Mouse (Mus musculus) activated CD4-positive, CD25-positive, alpha-beta regulatory T cell, adult 4 months (primary cell): ENCODE measurements around the gene Dcpp1. TPM values are rescaled to one million over a fixed set of nuclear protein-coding genes. Genes with fewer than 3 reads are reported as not detected.

Source experiments
- ATAC-seq: one replicate; pipeline ENCODE4 v1.8.0; 2017
- polyA plus RNA-seq, 2 experiments: library from polyadenylated mRNA; unstranded; fragments of 100-300 nt; shearing (Covaris generic); gene quantifications; one replicate each; pipeline ENCODE4 v1.2.1; 2017

Dcpp1 gene
- polyA plus RNA-seq, 2 experiments from 2014 or later: not detected

DNA sequence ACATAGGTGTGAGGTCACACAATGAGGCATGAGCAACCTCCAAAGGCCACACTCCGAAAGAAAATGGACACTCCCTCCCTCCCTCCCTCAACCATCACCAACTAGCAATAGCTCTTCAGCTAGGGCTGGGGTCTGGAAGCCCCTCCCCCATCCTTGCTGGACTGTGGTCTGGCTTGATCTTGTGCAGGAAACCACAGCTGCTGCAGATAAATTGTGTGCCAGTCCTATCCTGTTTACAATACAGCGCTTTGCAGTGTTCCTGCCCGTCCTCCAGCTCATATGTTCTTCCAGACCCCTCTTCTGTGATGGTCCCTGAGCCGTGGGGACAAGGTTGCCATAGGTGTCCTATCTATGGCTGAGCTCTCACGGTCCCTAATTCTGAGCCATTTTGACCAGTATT lies 50.5 kb downstream of the Dcpp1 start:
- ATAC-seq: no peak

Other genes starting within 250 kb of the Dcpp1 start
- 1 to 10 TPM; 1.0 to 2.0 TPM for gene Mmp25, start 235.6 kb upstream of the Dcpp1 start, polyA plus RNA-seq
- under 1 TPM in 1 of 2 experiments, not detected in 1; 0.49 TPM for gene Bicdl2, start 220.4 kb upstream of the Dcpp1 start, polyA plus RNA-seq
- gene Hcfc1r1, start 207.3 kb upstream of the Dcpp1 start, polyA plus RNA-seq: 10 to 100 TPM; 62.9 to 71.5 TPM
- 10 to 100 TPM; 35.6 to 37.7 TPM for gene Thoc6, start 207.0 kb upstream of the Dcpp1 start, polyA plus RNA-seq
- gene Tnfrsf12a, start 203.4 kb upstream of the Dcpp1 start, polyA plus RNA-seq: 1 to 10 TPM; 5.6 to 6.5 TPM
- gene Cldn6, start 201.6 kb upstream of the Dcpp1 start, polyA plus RNA-seq: not detected
- gene Cldn9, start 196.8 kb upstream of the Dcpp1 start, polyA plus RNA-seq: not detected
- gene 1520401A03Rik, start 158.1 kb upstream of the Dcpp1 start, polyA plus RNA-seq: not detected
- gene Pkmyt1, start 154.5 kb upstream of the Dcpp1 start, polyA plus RNA-seq: 10 to 100 TPM; 12.2 to 13.0 TPM
- 1 to 10 TPM in 1 of 2 experiments, under 1 TPM in 1; 0.91 to 2.7 TPM for gene Paqr4, start 140.0 kb upstream of the Dcpp1 start, polyA plus RNA-seq
- gene Kremen2, start 135.0 kb upstream of the Dcpp1 start, polyA plus RNA-seq: 1 to 10 TPM in 1 of 2 experiments, under 1 TPM in 1; 0.71 to 1.2 TPM
- 10 to 100 TPM; 13.2 to 13.3 TPM for gene Flywch1, start 109.3 kb upstream of the Dcpp1 start, polyA plus RNA-seq
- 1 to 10 TPM; 2.2 to 3.2 TPM for gene Flywch2, start 94.8 kb upstream of the Dcpp1 start, polyA plus RNA-seq
- 100 to 1,000 TPM; 234 to 326 TPM for gene Srrm2, start 90.3 kb upstream of the Dcpp1 start, polyA plus RNA-seq
- 100 to 1,000 TPM; 686 to 746 TPM for gene Elob, start 51.7 kb upstream of the Dcpp1 start, polyA plus RNA-seq
- 1 to 10 TPM; 1.1 to 2.4 TPM for gene Prss33, start 44.8 kb upstream of the Dcpp1 start, polyA plus RNA-seq
- 1 to 10 TPM in 1 of 2 experiments, not detected in 1; 2.6 TPM for gene Prss32, start 37.0 kb upstream of the Dcpp1 start, polyA plus RNA-seq
- gene Prss41, start 36.7 kb upstream of the Dcpp1 start, polyA plus RNA-seq: 10 to 100 TPM in 1 of 2 experiments, 1 to 10 TPM in 1; 6.4 to 10.5 TPM
- gene Prss21, start 12.8 kb upstream of the Dcpp1 start, polyA plus RNA-seq: not detected
- not detected for gene Dcpp2, start within 50 bp of the Dcpp1 start, polyA plus RNA-seq
- gene Dcpp3, start 36.6 kb downstream of the Dcpp1 start, polyA plus RNA-seq: not detected
- not detected for gene Sbp, start 60.8 kb downstream of the Dcpp1 start, polyA plus RNA-seq
- gene Sbpl, start 74.4 kb downstream of the Dcpp1 start, polyA plus RNA-seq: not detected
- under 1 TPM in 1 of 2 experiments, not detected in 1; 0.73 TPM for gene Prss30, start 99.7 kb downstream of the Dcpp1 start, polyA plus RNA-seq
- not detected for gene Prss22, start 117.2 kb downstream of the Dcpp1 start, polyA plus RNA-seq
- not detected for gene Prss27, start 157.3 kb downstream of the Dcpp1 start, polyA plus RNA-seq
- 1 to 10 TPM; 5.5 to 6.4 TPM for gene Kctd5, start 192.6 kb downstream of the Dcpp1 start, polyA plus RNA-seq